Mouse (Mus musculus) G1E-ER4 (cell line): ENCODE data around the gene Fam186a. TPM values are rescaled to one million over a fixed set of nuclear protein-coding genes. Genes with fewer than 3 reads are reported as not detected.

Experiments used
- GATA1 ChIP-seq: IDR thresholded peaks from one replicate; pipeline ENCODE4 v1.8.0; 2012; ENCODE audit warnings: low read length, inconsistent platforms
- polyA plus RNA-seq: library from polyadenylated mRNA; stranded (reverse); fragments of >175 nt; gene quantifications from 2 replicates; pipeline ENCODE4 v1.2.3, GENCODE M21; 2012

The Fam186a gene
- polyA plus RNA-seq, 1 experiment: not detected

GRCm38 (mm10) chr15:99891355-99891754 lies 75.5 kb downstream of the Fam186a start:
- TF ChIP-seq GATA1: no peak

- TF ChIP-seq GATA1: no peak
Measured at GRCm38 (mm10) chr15:99890412-99891236, 76.2 kb downstream of the Fam186a start.

GRCm38 (mm10) chr15:99889275-99889874 lies 77.5 kb downstream of the Fam186a start:
- no peak for TF ChIP-seq GATA1

- TF ChIP-seq GATA1: no peak
Measured at GRCm38 (mm10) chr15:99884038-99884437, 82.8 kb downstream of the Fam186a start.

GRCm38 (mm10) chr15:99878541-99878940 lies 88.3 kb downstream of the Fam186a start:
- no peak for TF ChIP-seq GATA1

- no peak for TF ChIP-seq GATA1
Measured at GRCm38 (mm10) chr15:99875334-99875869, 91.5 kb downstream of the Fam186a start, which contains the start of gene Lima1. TSS of gene Lima1 (minus strand) at chr15:99875456.

- no peak for TF ChIP-seq GATA1
Measured at GRCm38 (mm10) chr15:99874612-99875333, 92.1 kb downstream of the Fam186a start.

GRCm38 (mm10) chr15:99872543-99872942 lies 94.3 kb downstream of the Fam186a start:
- no peak for TF ChIP-seq GATA1

Other genes with a start within 250 kb of the Fam186a start
- not detected in 2 replicates for gene Gpd1, start 249.5 kb downstream of the Fam186a start, polyA plus RNA-seq
- 105 and 116 TPM in 2 replicates for gene Cox14, start 241.4 kb downstream of the Fam186a start, polyA plus RNA-seq
- 0.04 and 0.06 TPM in 2 replicates for gene Cers5, start 194.2 kb downstream of the Fam186a start, polyA plus RNA-seq
- gene Lima1, start 91.6 kb downstream of the Fam186a start, polyA plus RNA-seq: 0.02 TPM in 1 of 2 replicates, not detected in the other
- 13.6 and 21.7 TPM in 2 replicates for gene Larp4, start 3.0 kb upstream of the Fam186a start, polyA plus RNA-seq
- 2.5 and 2.6 TPM in 2 replicates for gene Dip2b, start 71.6 kb upstream of the Fam186a start, polyA plus RNA-seq